Mouse (Mus musculus): ENCODE data around the gene Mospd3. TPM values are rescaled to one million over a fixed set of nuclear protein-coding genes. Genes with fewer than 3 reads are reported as not detected.
A peak's percentile ranks its signal among the peaks of the same experiment; 100 is the strongest.
"Not testable (repeated sequence)": the region's sequence is repeated elsewhere in the genome, so short reads cannot be mapped to it uniquely, and the experiment has no call there.

Mospd3 gene
- polyA plus RNA-seq, 1 experiment, result 20.3 TPM

GRCm38 (mm10) chr5:137627991-137628390 is 27.1 kb upstream of the Mospd3 start:
- Histone ChIP-seq H3K9ac (ENCODE audit: low read depth, poor library complexity, severe bottlenecking) (peak overlapping the region; percentile 66), H3K4me1 (ENCODE audit: control insufficient read depth, insufficient read depth, low read length) (no peaks in the 10 kb centered on the region), H3K36me3 (ENCODE audit: control insufficient read depth, insufficient read depth, low read length, poor library complexity, severe bottlenecking) (no peaks in the 10 kb centered on the region), H3K27me3 (ENCODE audit: control insufficient read depth, insufficient read depth, low read length, poor library complexity, severe bottlenecking) (no peaks in the 10 kb centered on the region), H3K27ac (ENCODE audit: insufficient read depth, low read length) (peak overlapping the region; percentile 76), H3K9me3 (replicated peaks; ENCODE audit: control insufficient read depth, insufficient read depth, low read length, poor library complexity, severe bottlenecking) (no peaks in the 10 kb centered on the region), H3K4me3 (ENCODE audit: low read depth, low read length) (peak overlapping the region; percentile 84)
- TF ChIP-seq POLR2A (IDR thresholded peaks at IDR 0.05; ENCODE audit: insufficient read depth, low read length) (no peak), EP300 (IDR thresholded peaks at IDR 0.05; ENCODE audit: insufficient read depth, low read depth, low read length) (no peak), CTCF (IDR thresholded peaks at IDR 0.05; ENCODE audit: low read depth, low read length) (no peak)

GRCm38 (mm10) chr5:137623937-137624530 is 23.2 kb upstream of the Mospd3 start:
- no peak overlapping the region for H3K9ac ChIP-seq (ENCODE audit: low read depth, poor library complexity, severe bottlenecking)
- H3K9me3 ChIP-seq (replicated peaks; ENCODE audit: control insufficient read depth, insufficient read depth, low read length, poor library complexity, severe bottlenecking), result no peaks in the 10 kb centered on the region
- no peaks in the 10 kb centered on the region for H3K27me3 ChIP-seq (ENCODE audit: control insufficient read depth, insufficient read depth, low read length, poor library complexity, severe bottlenecking)
- no peak overlapping the region for H3K27ac ChIP-seq (ENCODE audit: insufficient read depth, low read length)
- no peaks in the 10 kb centered on the region for H3K4me1 ChIP-seq (ENCODE audit: control insufficient read depth, insufficient read depth, low read length)
- no peak overlapping the region for H3K4me3 ChIP-seq (ENCODE audit: low read depth, low read length)
- TF ChIP-seq EP300 (IDR thresholded peaks at IDR 0.05; ENCODE audit: insufficient read depth, low read depth, low read length) (no peak), CTCF (IDR thresholded peaks at IDR 0.05; ENCODE audit: low read depth, low read length) (no peak), POLR2A (IDR thresholded peaks at IDR 0.05; ENCODE audit: insufficient read depth, low read length) (no peak)
- H3K36me3 ChIP-seq (ENCODE audit: control insufficient read depth, insufficient read depth, low read length, poor library complexity, severe bottlenecking), result no peaks in the 10 kb centered on the region

- Histone ChIP-seq H3K27me3 (ENCODE audit: control insufficient read depth, insufficient read depth, low read length, poor library complexity, severe bottlenecking) (no peaks in the 10 kb centered on the region), H3K36me3 (ENCODE audit: control insufficient read depth, insufficient read depth, low read length, poor library complexity, severe bottlenecking) (no peaks in the 10 kb centered on the region), H3K9me3 (replicated peaks; ENCODE audit: control insufficient read depth, insufficient read depth, low read length, poor library complexity, severe bottlenecking) (no peaks in the 10 kb centered on the region), H3K9ac (ENCODE audit: low read depth, poor library complexity, severe bottlenecking) (no peak overlapping the region), H3K4me3 (ENCODE audit: low read depth, low read length) (no peak overlapping the region), H3K4me1 (ENCODE audit: control insufficient read depth, insufficient read depth, low read length) (peaks cover 3% of the 10 kb centered on the region), H3K27ac (ENCODE audit: insufficient read depth, low read length) (0 out of 2 replicates have a peak overlapping the region, but pooled peaks have one; percentile 21)
- TF ChIP-seq POLR2A (IDR thresholded peaks at IDR 0.05; ENCODE audit: insufficient read depth, low read length) (no peak), CTCF (IDR thresholded peaks at IDR 0.05; ENCODE audit: low read depth, low read length) (no peak), EP300 (IDR thresholded peaks at IDR 0.05; ENCODE audit: insufficient read depth, low read depth, low read length) (no peak)
Measured at GRCm38 (mm10) chr5:137615347-137615746, 14.5 kb upstream of the Mospd3 start.

GRCm38 (mm10) chr5:137614921-137615320 is 14.1 kb upstream of the Mospd3 start:
- not testable (repeated sequence) for H3K4me3 ChIP-seq (ENCODE audit: low read depth, low read length); H3K9me3 ChIP-seq (replicated peaks; ENCODE audit: control insufficient read depth, insufficient read depth, low read length, poor library complexity, severe bottlenecking); H3K36me3 ChIP-seq (ENCODE audit: control insufficient read depth, insufficient read depth, low read length, poor library complexity, severe bottlenecking); H3K9ac ChIP-seq (ENCODE audit: low read depth, poor library complexity, severe bottlenecking); H3K4me1 ChIP-seq (ENCODE audit: control insufficient read depth, insufficient read depth, low read length); H3K27me3 ChIP-seq (ENCODE audit: control insufficient read depth, insufficient read depth, low read length, poor library complexity, severe bottlenecking)
- H3K27ac ChIP-seq (ENCODE audit: insufficient read depth, low read length), result 0 out of 2 replicates have a peak overlapping the region, but pooled peaks have one; percentile 40

- Histone ChIP-seq H3K36me3 (ENCODE audit: control insufficient read depth, insufficient read depth, low read length, poor library complexity, severe bottlenecking) (no peaks in the 10 kb centered on the region), H3K27me3 (ENCODE audit: control insufficient read depth, insufficient read depth, low read length, poor library complexity, severe bottlenecking) (no peaks in the 10 kb centered on the region), H3K9ac (ENCODE audit: low read depth, poor library complexity, severe bottlenecking) (peak within 1 kb of the TSS; percentile 60), H3K27ac (ENCODE audit: insufficient read depth, low read length) (peak within 1 kb of the TSS; percentile 86), H3K4me1 (ENCODE audit: control insufficient read depth, insufficient read depth, low read length) (peaks cover 7% of the 10 kb centered on the region), H3K9me3 (replicated peaks; ENCODE audit: control insufficient read depth, insufficient read depth, low read length, poor library complexity, severe bottlenecking) (no peaks in the 10 kb centered on the region), H3K4me3 (ENCODE audit: low read depth, low read length) (peak within 1 kb of the TSS; percentile 7; the same call in 1 of the 2 replicates)
- TF ChIP-seq EP300 (IDR thresholded peaks at IDR 0.05; ENCODE audit: insufficient read depth, low read depth, low read length), result peak; percentile 86
- no peak for TF ChIP-seq CTCF (IDR thresholded peaks at IDR 0.05; ENCODE audit: low read depth, low read length)
- no peak for TF ChIP-seq POLR2A (IDR thresholded peaks at IDR 0.05; ENCODE audit: insufficient read depth, low read length)
Measured at GRCm38 (mm10) chr5:137613550-137613949, 12.7 kb upstream of the Mospd3 start, which contains the start of gene Pcolce. Pcolce (minus strand) TSS chr5:137613784.

- Histone ChIP-seq H3K9ac (ENCODE audit: low read depth, poor library complexity, severe bottlenecking) (peak overlapping the region; percentile 60), H3K4me3 (ENCODE audit: low read depth, low read length) (no peak overlapping the region; the same call in 1 of the 2 replicates), H3K27ac (ENCODE audit: insufficient read depth, low read length) (peak overlapping the region; percentile 86), H3K4me1 (ENCODE audit: control insufficient read depth, insufficient read depth, low read length) (peaks cover 7% of the 10 kb centered on the region), H3K27me3 (ENCODE audit: control insufficient read depth, insufficient read depth, low read length, poor library complexity, severe bottlenecking) (no peaks in the 10 kb centered on the region), H3K9me3 (replicated peaks; ENCODE audit: control insufficient read depth, insufficient read depth, low read length, poor library complexity, severe bottlenecking) (no peaks in the 10 kb centered on the region), H3K36me3 (ENCODE audit: control insufficient read depth, insufficient read depth, low read length, poor library complexity, severe bottlenecking) (no peaks in the 10 kb centered on the region)
- TF ChIP-seq CTCF (IDR thresholded peaks at IDR 0.05; ENCODE audit: low read depth, low read length) (no peak), EP300 (IDR thresholded peaks at IDR 0.05; ENCODE audit: insufficient read depth, low read depth, low read length) (no peak), POLR2A (IDR thresholded peaks at IDR 0.05; ENCODE audit: insufficient read depth, low read length) (no peak)
Measured at GRCm38 (mm10) chr5:137613076-137613475, 12.2 kb upstream of the Mospd3 start.
